Mouse (Mus musculus): ENCODE results near the gene Ate1. TPM values are rescaled to one million over a fixed set of nuclear protein-coding genes. Genes with fewer than 3 reads are reported as not detected.

Gene Ate1
- 2.4 and 2.8 TPM in 2 replicates for polyA plus RNA-seq (2012; ENCODE audit: insufficient read depth, low replicate concordance)

DNA sequence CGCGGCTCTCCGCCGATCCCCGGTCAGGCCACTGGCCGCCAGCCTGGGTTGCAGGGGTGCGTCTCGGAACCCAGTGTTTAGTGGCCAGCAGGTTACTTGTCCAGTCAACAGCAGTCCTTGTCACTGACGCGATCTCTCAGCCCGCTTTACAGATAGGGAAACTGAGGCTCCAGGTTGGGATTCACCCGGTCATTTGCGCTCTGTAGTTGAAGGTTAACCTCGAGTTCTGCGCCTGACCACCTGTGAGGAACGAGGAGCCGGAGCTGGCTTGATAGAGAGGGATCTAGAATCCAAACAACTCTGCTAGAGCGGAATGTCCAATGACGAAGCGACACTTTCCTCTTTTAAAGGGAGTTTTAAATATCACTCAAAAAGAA is at the start of gene Ate1:
Gene Ate1 (minus strand): TSS at position 321 of the 377 bp plus-strand sequence.
- Histone ChIP-seq H3K27me3 (replicated peaks) (no peaks in the 10 kb centered on the region), H3K4me3 (replicated peaks) (peak within 1 kb of the TSS; percentile 99), H3K36me3 (replicated peaks; ENCODE audit: low read length) (peaks cover 8% of the 10 kb centered on the region), H3K4me1 (peaks cover 49% of the 10 kb centered on the region), H3K9me3 (no peaks in the 10 kb centered on the region)
- TF ChIP-seq FLI1 (IDR thresholded peaks at IDR 0.05; ENCODE audit: low read length) (no peak), GATA1 (IDR thresholded peaks at IDR 0.05; ENCODE audit: borderline replicate concordance, low read length) (no peak)

DNA sequence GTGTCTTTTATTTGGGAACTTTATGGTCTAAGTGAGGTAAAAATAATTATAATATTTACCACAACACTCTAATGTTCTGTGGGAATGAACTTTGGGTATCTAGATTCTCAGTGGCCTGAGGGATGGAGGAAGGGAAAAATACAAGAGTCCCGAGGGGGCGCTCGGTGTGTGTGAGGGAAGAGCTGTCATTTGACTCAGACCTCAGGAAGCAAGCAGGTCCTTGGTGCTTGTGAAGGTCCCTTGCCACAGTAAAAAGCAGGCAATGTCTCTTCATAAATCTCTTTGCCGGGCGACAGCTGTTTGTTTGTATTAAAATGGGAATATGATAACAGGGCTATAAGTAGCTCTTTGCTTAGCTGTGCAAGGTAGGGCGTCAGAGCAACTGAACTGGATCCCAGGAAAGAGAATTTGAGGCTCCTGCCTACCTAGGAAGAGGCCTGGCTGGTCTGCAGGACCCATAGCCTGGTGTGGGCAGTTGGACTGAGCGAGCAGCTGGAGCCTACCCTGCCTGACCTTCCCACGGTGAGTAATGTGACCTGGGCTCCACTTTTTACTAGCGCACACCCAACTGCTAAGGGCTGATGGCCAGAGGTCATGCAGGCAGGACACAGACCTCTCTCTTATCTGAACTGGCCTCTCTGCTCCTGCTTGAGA is 48.7 kb upstream of the Ate1 start:
- no peaks in the 10 kb centered on the region for H3K9me3 ChIP-seq
- H3K27me3 ChIP-seq (replicated peaks): peaks cover 25% of the 10 kb centered on the region
- H3K4me1 ChIP-seq: no peaks in the 10 kb centered on the region
- H3K36me3 ChIP-seq (replicated peaks; ENCODE audit: low read length): no peaks in the 10 kb centered on the region
- H3K4me3 ChIP-seq (replicated peaks): no peak overlapping the region
- TF ChIP-seq FLI1 (IDR thresholded peaks at IDR 0.05; ENCODE audit: low read length) (no peak), GATA1 (IDR thresholded peaks at IDR 0.05; ENCODE audit: borderline replicate concordance, low read length) (no peak)

DNA sequence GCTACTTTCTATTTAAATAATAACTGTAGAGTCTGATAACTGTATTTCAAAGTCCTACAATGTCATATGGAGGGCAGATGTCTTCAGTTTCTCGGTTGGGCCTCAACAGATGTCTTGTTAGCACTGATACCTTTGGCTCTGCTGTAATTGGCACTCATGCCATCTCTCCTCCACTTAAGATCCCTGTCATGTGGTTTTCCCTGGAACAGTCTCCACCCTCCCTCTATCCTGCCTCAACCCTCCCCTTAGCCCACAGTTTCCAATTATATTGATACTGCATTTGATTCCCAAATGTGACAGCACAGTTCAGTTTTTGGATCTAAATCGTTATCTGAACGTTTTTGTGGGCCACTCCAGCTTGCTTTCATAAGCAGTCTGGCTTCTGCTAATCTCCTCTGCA is 44.4 kb upstream of the Ate1 start:
- TF ChIP-seq FLI1 (IDR thresholded peaks at IDR 0.05; ENCODE audit: low read length) (no peak), GATA1 (IDR thresholded peaks at IDR 0.05; ENCODE audit: borderline replicate concordance, low read length) (no peak)
- H3K9me3 ChIP-seq: no peaks in the 10 kb centered on the region
- no peaks in the 10 kb centered on the region for H3K36me3 ChIP-seq (replicated peaks; ENCODE audit: low read length)
- H3K4me3 ChIP-seq (replicated peaks): no peak overlapping the region
- H3K27me3 ChIP-seq (replicated peaks): peaks cover 17% of the 10 kb centered on the region
- H3K4me1 ChIP-seq: peaks cover 6% of the 10 kb centered on the region

DNA sequence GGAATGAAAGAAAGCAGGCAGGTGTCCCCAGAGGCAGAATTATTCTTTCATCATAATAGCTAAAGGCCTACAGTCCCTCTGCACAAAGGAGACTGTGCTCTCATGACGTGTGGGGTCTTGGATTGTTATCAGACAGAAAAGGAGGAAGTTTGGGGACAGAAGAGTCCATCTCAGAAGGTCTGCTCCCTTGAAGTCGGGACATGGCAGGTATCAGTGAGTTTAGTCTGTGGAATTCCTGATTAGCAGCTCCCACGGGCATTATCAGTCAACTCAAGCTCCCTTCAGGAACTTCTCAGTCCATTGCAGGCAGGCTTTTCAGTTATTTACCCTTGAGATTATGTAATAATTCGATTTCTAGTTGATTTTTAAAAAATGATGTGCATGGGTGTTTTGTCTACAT is 43.7 kb upstream of the Ate1 start:
- Histone ChIP-seq H3K9me3 (no peaks in the 10 kb centered on the region), H3K4me3 (replicated peaks) (no peak overlapping the region), H3K4me1 (peaks cover 6% of the 10 kb centered on the region), H3K27me3 (replicated peaks) (peaks cover 14% of the 10 kb centered on the region), H3K36me3 (replicated peaks; ENCODE audit: low read length) (no peaks in the 10 kb centered on the region)
- no peak for TF ChIP-seq FLI1 (IDR thresholded peaks at IDR 0.05; ENCODE audit: low read length)
- TF ChIP-seq GATA1 (IDR thresholded peaks at IDR 0.05; ENCODE audit: borderline replicate concordance, low read length): no peak

DNA sequence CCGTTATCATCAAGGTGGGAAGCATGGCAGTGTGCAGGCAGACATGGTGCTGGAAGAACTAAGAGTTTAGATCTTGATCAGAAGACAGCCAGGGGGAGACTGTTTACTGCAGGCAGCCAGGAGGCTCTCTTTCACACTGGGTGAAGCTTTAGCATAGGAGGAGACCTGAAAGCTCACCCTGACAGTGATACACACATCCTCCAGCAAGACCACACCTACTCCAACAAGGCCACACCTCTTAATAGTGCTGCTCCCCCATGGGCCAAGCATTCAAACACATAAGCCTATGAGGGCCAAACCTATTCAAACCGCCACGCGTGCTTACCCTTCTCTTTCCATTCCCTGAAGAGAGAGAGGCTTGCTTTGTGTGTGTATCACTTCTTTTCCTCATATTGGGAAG is 43.1 kb upstream of the Ate1 start:
- Histone ChIP-seq H3K4me3 (replicated peaks) (no peak overlapping the region), H3K9me3 (no peaks in the 10 kb centered on the region), H3K27me3 (replicated peaks) (peaks cover 17% of the 10 kb centered on the region), H3K36me3 (replicated peaks; ENCODE audit: low read length) (no peaks in the 10 kb centered on the region), H3K4me1 (peaks cover 6% of the 10 kb centered on the region)
- TF ChIP-seq FLI1 (IDR thresholded peaks at IDR 0.05; ENCODE audit: low read length): no peak
- no peak for TF ChIP-seq GATA1 (IDR thresholded peaks at IDR 0.05; ENCODE audit: borderline replicate concordance, low read length)

DNA sequence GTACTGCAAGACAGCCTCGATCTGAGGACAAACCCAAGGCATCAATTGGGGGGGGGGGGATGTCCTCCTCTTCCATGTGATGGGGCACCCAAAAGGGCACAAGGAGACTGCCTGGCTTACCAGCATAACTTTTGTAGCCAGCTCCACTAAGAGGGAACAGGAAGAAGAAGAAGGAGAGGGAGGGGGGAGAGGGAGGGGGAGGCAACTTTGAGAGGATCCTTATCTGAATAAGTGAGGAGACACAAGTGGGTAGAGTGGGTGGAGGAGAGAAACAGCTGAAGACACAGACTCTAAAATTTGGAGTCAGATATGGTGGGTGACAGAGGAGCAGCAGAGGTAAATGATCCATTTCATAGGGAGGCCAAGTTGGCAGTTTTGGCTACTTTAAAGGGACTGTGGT is 40.8 kb upstream of the Ate1 start:
- Histone ChIP-seq H3K27me3 (replicated peaks) (peaks cover 11% of the 10 kb centered on the region), H3K9me3 (no peaks in the 10 kb centered on the region), H3K4me3 (replicated peaks) (no peak overlapping the region), H3K4me1 (peaks cover 6% of the 10 kb centered on the region), H3K36me3 (replicated peaks; ENCODE audit: low read length) (no peaks in the 10 kb centered on the region)
- TF ChIP-seq FLI1 (IDR thresholded peaks at IDR 0.05; ENCODE audit: low read length) (no peak), GATA1 (IDR thresholded peaks at IDR 0.05; ENCODE audit: borderline replicate concordance, low read length) (no peak)

DNA sequence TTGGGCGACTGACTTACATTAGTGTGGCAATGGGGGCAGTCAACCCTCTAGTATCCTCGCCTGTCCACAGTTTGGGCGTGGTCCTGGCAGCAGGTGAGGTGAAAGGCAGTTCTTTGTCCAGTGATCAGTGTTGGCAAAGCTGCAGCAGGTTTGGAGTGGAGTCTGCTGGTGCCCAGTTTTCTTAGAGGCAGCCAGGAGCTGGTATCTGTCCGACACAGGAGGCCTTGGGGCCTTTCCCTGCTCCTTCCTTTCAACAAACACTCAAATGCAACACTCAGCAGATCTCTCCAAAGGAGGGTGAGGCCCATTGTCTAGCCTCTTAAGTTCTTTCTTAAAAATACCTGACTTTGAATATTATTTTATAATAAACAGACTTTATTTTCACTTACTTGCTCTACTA is 38.4 kb upstream of the Ate1 start:
- H3K9me3 ChIP-seq: no peaks in the 10 kb centered on the region
- H3K4me3 ChIP-seq (replicated peaks): no peak overlapping the region
- H3K4me1 ChIP-seq: peaks cover 6% of the 10 kb centered on the region
- peaks cover 24% of the 10 kb centered on the region for H3K27me3 ChIP-seq (replicated peaks)
- no peaks in the 10 kb centered on the region for H3K36me3 ChIP-seq (replicated peaks; ENCODE audit: low read length)
- TF ChIP-seq GATA1 (IDR thresholded peaks at IDR 0.05; ENCODE audit: borderline replicate concordance, low read length) (no peak), FLI1 (IDR thresholded peaks at IDR 0.05; ENCODE audit: low read length) (no peak)

DNA sequence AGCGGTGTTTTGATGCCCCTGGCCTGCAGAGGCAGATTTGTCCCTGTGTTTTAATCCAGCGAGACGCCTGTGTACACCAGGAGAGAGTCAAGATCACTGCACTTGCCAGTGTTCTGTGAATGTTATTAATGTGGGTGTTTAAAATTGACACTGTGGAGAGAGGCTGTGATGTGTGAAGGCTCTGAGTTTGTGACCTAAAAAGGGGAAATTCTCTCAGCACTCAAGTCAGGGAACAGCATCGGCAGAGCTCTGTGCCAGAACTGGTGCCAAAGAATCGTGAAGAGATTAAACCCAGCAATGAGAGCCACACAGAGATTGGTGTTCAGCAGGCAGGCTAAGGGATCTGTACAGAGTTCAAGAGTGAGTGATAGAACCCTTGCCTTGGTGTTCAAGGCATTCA is 35.4 kb upstream of the Ate1 start:
- peaks cover under 1% of the 10 kb centered on the region for H3K4me1 ChIP-seq
- H3K4me3 ChIP-seq (replicated peaks): no peak overlapping the region
- TF ChIP-seq FLI1 (IDR thresholded peaks at IDR 0.05; ENCODE audit: low read length) (no peak), GATA1 (IDR thresholded peaks at IDR 0.05; ENCODE audit: borderline replicate concordance, low read length) (no peak)
- H3K36me3 ChIP-seq (replicated peaks; ENCODE audit: low read length): no peaks in the 10 kb centered on the region
- H3K27me3 ChIP-seq (replicated peaks): peaks cover 40% of the 10 kb centered on the region
- H3K9me3 ChIP-seq: no peaks in the 10 kb centered on the region

DNA sequence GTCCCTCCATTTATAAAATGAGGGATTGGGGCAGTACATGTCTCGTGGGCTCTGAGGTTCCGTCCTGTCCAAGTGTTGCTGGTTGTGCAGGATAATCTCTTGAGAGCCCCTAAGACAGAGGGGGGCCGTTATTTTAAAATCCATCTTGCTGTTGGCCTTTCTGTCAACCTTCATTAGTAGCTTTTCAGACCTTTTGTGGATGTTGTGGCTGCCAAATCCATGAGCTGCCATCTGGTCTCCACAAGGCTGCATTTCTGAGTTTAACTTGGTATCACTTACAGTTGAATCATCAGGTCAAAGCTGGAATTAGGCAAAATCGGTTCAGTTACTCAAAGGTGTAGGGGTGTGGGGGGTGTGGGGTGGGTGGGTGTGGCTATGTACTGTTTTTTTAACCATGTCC is 33.2 kb upstream of the Ate1 start:
- no peak overlapping the region for H3K4me3 ChIP-seq (replicated peaks)
- peaks cover 4% of the 10 kb centered on the region; the same call in 1 of the 2 replicates for H3K4me1 ChIP-seq
- no peak for TF ChIP-seq GATA1 (IDR thresholded peaks at IDR 0.05; ENCODE audit: borderline replicate concordance, low read length)
- no peak for TF ChIP-seq FLI1 (IDR thresholded peaks at IDR 0.05; ENCODE audit: low read length)
- no peaks in the 10 kb centered on the region for H3K36me3 ChIP-seq (replicated peaks; ENCODE audit: low read length)
- H3K27me3 ChIP-seq (replicated peaks): peaks cover 39% of the 10 kb centered on the region
- peaks cover 8% of the 10 kb centered on the region for H3K9me3 ChIP-seq

DNA sequence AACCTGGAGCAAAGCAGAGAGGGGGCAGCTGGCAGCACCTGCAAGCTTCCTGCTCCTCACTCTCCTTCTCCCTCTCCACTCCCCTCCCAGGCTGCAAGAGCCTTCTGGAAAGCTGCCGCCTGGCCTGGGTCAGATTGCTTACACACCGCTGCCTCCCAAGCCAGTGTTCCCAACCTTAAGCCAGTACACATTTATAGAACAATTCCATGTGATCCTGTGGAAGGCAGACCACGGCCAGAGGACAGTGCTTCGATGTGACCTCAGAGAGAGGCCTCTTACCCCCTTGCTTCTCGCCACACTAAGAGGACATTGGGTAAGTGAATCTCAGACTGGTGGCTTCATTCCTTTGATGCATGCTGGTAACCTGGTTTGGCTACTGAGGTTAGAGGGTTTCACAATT is 32.6 kb upstream of the Ate1 start:
- H3K27me3 ChIP-seq (replicated peaks): peaks cover 35% of the 10 kb centered on the region
- H3K4me3 ChIP-seq (replicated peaks): no peak overlapping the region
- H3K36me3 ChIP-seq (replicated peaks; ENCODE audit: low read length): no peaks in the 10 kb centered on the region
- H3K4me1 ChIP-seq: peaks cover 4% of the 10 kb centered on the region
- peaks cover 8% of the 10 kb centered on the region for H3K9me3 ChIP-seq
- TF ChIP-seq FLI1 (IDR thresholded peaks at IDR 0.05; ENCODE audit: low read length): no peak
- TF ChIP-seq GATA1 (IDR thresholded peaks at IDR 0.05; ENCODE audit: borderline replicate concordance, low read length): no peak

All from megakaryocyte, embryonic 14.5 days (primary cell).